Mouse (Mus musculus): ENCODE results near the gene Vstm2l. TPM values are rescaled to one million over a fixed set of nuclear protein-coding genes. Genes with fewer than 3 reads are reported as not detected.

Gene Vstm2l
- not detected for polyA plus RNA-seq (2017; shearing (Covaris generic))

DNA sequence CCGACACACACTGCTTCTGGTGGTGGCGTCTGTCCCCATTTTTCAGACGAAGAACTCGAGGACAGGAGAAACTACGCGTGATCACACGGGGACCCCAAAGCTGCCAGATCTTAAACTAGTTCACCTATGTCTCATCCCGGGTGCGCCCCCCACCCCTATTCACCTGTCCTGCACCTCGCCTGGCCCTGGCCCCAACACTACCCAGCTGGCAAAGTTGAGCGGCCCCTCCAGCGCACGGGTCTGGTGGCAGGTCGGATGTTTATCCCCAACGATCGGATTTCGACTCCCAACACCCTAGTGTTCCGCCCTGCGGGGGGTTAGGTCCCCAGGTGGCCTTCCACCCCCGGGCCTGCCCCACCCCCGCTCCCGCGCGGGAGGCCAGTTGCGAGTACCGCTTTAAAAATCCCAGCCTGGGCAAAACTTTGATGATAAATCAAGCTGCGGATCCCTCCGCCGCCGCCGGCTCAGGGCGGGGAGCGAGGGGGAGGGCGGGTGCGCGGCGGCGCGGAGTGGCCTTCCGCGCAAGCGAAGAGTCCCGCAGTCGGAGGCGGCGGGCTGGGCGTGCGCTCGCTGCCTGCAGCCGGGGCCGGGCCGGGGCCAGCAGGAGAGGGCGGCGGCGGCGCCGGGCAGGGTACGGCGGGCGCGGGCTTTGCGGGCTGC, at the start of gene Vstm2l:
Gene Vstm2l (plus strand): TSS at position 549 of the 660 bp plus-strand sequence.
- ATAC-seq = no peak

DNA sequence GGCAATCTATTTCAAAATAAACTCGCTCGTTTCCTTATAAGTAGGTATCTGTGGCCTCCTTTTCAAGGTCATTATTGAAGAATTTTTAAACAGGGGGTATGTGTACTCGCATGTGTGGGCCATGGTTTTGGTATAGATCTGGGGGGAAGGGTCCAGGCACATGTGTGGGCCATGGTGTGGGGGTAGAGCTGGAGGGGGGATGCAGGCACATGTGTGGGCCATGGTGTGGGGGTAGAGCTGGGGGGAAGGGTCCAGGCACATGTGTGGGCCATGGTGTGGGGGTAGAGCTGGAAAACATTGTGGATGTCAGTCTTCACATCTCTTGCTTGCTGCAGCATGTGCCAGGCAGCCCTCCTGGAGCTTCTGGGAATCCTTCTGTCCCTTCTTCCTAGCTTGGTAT, 47.3 kb upstream of the Vstm2l start:
- ATAC-seq = no peak

DNA sequence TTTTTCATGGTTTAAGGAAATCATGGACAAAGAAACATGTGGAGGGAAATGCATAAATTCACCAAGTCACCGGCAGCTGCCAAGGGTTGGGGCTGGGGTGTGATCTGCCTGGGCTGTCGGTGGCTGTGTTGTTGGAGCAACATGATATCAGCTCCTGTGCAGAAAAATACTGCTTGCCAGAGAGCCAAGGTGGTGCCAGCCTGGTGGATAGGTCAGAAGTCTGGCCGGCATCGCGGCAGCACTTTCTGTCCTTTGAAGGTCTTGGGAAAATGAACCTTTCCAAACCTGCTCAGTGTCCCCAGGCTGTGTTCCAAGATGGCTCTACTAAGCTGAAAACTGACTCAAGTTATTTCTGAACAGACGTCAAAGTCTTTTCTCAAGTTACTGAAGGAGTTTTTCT, 44.2 kb upstream of the Vstm2l start:
- ATAC-seq = no peak

DNA sequence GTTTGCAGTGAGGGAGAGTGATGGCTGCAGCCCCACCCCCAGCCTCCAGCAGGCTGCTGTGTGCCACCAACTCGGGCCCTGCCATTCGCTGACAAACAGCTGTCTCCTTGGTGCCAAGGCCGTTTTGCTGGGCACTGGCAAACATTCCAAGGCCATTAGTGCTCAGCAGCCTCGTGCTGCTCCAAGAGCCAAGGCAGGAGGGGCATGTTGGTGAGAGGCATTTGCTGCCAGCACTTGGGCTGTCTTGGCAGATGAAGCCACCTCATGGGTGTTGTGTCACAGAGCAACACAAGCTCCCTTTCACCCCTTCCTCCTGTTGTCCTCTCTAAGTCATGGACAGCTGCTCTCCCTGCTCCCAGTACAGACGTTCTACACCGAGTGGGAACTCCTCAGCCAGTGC, 41.2 kb upstream of the Vstm2l start:
- ATAC-seq = no peak

DNA sequence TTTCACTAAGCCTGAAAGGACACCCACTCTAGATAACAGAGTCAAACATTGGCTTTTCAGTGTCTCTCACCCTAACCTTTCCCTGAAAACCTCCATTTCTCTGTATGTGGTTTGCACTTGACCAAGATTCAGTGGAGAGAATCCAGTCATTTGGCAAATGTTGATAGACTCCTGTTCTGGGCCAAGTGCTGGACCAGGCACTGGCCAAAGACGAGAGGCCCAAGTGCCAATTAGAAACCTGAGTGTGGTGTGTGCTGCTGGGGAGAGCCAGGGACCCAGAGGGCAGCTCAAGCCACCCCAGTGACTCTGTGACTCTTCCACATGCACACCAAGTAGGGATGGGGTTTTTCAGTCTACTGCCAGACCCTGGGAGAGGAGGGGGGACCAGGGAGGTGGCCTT, 40.8 kb upstream of the Vstm2l start:
- ATAC-seq = no peak

DNA sequence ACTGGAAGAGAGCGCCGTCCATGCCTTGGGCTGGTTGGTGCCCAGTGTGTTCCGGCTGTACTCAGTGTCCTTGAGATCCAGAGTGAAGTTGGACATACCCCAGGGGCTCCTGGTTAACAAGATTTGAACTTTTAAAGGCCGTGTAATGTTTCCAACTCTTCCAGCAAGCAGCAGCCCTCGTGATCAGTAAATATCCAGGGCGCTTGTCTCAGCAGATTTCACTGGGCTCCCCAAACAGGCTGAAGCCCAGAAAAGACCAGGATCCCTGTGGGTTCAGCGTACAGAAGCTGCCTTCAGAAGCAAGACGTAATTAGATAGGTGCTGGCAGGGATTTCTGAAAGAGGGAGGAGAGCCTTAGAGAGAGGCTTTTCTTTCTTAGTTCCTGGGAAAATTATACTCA, 39.3 kb upstream of the Vstm2l start:
- no peak for ATAC-seq

DNA sequence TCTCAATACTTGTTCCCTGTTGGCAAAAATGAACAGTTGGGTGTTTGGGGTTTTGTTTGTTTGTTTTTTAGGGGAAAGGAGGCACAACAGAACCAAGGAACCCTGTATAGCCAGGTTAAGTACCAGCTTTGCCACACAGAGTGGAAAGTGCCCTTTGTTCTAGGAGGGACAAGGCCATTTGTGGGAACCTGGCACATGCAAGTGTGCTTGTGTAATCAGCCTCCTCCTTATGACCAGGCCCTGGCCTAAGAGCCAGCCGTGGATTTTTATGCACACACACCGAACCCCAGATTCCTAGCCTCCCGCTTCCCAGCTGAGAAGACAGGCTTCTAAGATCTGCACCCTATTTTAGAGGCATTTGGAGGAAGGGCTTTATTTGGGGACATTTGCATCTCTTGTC, 37.1 kb upstream of the Vstm2l start:
- ATAC-seq = no peak

DNA sequence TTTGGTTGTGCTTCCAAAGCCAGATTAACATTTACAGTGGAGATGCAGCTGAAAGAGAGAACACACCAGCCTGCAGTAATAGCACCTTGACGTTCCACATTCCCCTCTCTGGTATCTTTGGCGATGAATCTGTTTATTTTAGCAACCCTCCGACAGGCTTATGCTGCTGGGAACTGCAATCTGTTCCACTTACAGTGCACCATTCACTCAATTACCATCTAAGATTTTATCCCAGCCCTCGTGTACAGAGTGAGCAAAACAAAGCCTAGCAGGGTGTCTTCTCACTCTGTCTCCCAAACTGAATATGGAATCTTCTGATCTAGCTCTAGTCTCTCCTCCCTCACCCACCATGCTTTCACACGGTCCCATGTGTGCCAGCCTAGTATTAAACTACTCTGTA, 36.5 kb upstream of the Vstm2l start:
- ATAC-seq = no peak

DNA sequence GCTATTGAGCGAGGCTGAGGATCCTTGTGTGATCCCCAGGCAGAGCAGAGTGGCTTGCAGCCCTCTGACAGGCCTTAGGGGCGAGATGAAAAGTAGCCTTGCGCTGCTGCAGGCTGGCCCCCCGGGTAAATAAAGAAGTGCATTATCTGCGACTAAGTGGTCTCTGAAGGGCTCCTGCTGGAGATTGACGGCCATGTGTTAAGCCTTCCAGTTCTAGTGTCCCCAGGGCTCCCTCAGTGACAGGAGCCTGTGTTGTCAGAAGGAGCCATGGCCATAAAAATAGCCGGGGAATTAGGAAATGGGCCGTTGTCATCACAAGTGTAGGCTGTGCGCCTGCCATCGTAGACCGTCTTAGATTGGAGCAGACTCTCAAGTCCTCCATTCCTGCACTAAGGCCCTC, 32.5 kb upstream of the Vstm2l start:
- no peak for ATAC-seq

DNA sequence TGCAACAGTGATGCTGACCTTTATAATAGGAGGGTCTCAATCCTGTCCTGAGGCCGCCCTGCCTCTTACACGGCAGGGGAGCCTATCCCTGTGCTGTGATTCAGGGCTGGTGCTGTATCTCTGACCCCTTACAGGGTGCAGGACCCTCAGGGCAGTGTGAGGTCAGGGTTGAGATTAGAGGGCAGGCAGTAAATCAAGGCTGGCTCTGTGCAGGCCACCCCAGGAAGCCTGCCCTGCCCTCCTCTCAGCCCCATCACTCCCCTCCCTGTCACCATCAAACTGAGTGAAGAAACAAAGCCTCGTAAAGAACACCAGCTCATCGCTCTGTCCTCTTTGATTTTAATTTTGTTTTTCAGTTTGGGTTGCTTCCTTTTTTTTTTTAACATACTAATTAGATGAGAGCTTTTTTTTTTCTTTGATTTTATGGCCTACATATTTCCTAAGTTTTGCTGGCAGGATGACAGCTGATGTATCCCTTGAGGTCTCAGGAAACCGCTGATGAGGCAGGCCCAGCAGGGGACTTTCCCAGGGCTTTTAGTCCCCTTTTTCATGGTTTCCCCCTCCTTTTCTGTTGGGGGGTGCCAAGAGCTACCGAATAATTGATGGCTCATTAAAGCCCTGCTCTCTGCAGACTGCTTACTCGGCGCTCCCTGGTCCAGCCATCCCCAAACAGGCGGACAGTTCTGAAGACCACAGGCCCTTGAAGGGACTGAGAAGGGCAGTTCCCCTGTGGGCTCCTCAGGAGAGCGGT, 27.0 kb upstream of the Vstm2l start:
- ATAC-seq = peak; percentile 48

DNA sequence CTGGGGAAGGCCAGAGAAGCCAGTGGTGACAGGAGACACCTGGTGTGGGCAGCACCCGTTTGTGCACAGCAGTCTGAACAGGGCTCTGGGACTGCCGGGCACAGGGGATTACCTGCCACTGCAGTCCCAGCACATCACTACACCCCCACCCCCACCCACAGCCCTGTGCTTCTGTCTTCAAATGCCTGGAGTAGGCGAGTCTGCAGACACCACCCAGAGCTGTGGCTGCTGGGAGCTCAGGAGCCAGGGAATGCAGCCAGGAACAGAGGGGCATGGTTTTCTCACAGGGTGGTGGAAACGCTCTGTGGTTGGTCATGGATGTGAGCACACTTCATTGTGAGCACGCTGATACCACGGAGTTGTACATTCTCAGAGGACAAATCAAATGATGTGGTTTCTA, 23.3 kb upstream of the Vstm2l start:
- ATAC-seq = no peak

DNA sequence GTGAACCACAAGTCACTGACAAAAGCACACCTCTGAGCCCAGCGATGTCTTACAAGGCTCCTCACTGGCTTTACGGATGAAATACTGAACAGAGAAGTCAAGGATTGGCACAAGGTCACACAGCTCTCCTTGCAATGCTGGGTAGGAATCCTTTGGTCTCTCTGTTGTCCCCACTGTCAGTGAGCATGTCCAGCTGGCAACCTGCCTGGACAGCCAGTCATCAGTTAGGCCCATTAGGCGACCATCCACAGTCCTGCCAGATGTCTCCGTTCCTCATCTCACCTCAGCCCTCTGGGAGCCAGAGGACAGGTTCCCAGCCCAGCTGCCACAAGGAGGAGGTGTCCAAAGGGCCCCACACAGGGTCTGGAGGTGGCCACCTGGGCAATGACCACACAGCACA, 17.3 kb upstream of the Vstm2l start:
- no peak for ATAC-seq

DNA sequence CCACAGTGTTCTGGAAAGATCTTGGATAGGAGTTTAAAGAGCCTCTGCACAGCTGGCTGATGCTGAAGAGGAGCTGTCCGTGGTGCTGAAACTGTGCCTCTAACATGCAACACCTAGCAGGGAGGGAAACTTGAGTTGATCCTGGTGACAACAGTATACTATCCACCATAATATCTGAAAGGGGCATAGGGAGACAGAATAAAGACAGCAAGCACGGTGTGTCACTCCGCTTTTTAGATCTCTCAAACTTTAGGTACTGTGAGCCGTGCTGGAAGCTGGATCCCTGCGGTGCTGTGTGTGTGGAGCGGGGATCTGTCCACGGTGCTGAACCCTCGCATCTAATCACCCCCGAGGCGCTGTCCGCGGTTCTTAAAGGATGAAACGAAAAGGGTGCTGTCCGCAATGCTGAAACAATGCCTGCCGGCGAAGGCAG, 1.2 kb upstream of the Vstm2l start:
- no peak for ATAC-seq

DNA sequence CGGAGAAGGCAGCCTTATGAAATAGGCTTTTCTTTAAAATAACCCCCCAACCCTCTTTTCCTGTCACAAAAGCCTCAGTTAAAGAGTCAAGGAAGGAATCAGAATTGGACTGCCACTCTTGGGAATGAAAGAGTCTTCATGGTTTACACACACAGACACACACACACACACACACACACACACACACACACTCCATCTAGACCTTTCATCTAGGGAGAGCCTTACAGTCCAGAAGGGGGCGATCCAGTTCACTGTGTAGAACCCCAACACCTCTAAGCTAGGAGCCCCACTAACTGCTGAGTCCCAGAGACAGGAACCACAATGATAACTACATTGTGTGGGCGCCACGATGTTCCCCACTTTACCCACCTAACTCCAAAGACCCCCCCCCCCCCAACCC, 748 bp upstream of the Vstm2l start:
- no peak for ATAC-seq

DNA sequence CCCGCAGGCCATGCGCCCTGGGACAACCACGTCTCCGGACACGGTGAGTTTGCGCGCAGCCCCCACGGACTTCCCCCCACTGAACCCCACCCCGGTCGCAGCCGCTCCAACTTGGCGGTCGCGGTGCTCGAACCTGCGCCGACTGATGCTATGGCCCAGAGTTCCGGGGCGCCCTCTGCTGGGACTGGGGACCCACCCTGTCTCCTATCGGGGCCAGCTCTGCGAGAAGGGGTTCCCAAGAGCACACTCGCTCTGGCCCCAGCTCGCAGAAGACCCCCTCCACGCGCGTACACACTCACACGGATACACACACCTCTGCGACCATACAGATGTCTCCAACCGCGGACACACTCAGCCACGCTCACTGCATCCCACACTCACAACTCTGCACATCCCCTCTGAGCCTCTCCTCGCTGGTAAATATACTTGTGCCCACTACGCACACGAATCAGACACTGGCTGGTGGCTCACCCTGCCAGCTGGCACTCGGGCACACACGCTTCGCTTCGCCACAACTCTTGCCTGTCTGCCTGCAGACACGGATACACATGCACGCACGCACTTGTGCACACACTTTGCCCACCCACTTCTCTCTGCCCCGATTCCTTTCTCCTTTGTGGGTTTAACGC, 550 bp downstream of the Vstm2l start:
- ATAC-seq = no peak

DNA sequence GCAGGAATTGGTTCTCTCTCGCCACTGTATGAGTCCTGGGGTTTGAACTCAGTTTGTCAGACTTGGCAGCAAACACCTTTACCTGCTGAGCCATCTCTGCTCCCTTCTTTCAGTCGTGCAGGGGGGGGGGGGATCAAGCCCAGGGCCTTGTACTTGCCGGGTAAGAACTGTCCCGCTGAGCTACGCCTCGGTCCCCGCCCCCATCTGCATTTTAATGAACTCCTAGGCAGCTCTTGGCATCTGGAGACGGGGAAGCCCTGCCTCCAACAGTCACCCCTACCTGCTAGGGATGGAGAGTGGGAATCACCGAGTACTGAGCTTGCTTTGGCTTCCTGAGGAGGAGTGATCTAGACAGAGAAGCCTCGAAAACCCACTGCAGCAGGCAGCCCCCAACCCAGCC, 4.1 kb downstream of the Vstm2l start:
- no peak for ATAC-seq

DNA sequence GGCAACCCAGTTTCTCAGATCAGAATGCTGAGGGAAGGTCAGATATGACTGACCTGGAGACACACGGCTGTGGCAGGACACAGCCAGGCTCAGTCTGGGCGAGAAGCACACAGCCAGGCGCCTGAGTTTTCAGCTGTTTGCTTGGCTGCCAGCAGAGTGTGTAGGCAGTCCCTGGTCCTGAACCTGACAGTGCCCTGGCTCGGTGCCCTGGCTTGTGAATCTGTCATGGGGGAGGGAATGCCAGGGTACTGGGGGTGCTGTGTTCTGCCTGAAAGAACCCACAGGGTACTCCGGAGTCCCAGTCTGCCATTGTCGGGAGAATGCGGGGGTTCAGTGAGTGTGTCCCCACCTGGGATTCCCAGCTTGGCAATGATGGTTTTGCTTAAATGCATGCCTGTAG, 7.1 kb downstream of the Vstm2l start:
- ATAC-seq = no peak

DNA sequence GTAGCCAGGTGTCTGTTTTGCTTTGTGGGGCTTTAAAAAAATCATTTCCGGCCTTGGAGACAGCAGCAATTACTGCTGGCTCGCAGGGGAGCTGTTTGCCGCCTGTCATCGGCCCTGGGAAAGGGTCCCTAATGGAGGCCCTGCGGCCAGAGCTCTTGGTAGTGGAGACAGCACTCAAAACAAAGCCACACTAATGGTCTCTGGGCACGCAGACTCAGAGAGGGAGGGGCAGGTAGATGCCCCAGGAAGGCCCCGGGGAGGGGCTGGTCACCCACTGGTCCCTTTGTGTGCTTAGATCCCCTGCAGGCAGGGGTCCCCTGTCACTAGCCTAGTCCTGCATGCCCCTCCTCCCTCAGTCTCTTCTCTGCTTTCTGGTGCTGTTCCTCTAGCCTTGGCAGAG, 9.0 kb downstream of the Vstm2l start:
- ATAC-seq = no peak

DNA sequence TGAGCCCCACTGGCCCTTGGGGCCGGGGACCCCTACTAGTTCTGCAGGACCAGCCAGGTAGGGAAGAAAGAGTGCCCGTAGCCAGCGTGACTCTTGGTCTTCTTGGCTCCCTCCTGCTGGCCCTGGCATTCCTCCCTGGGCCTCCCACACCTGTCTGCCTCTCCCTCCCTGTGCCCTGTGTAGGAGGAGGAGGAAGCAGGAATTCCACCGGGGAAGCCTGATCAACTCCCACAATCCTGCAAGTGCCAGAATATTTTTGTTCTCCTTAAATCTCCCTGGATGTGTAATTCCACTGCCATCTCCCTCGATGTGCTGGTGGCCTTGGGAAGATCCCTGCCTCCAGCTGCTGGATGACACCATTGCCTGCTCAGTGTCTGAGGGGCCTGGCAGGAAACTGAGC, 10.1 kb downstream of the Vstm2l start:
- no peak for ATAC-seq

DNA sequence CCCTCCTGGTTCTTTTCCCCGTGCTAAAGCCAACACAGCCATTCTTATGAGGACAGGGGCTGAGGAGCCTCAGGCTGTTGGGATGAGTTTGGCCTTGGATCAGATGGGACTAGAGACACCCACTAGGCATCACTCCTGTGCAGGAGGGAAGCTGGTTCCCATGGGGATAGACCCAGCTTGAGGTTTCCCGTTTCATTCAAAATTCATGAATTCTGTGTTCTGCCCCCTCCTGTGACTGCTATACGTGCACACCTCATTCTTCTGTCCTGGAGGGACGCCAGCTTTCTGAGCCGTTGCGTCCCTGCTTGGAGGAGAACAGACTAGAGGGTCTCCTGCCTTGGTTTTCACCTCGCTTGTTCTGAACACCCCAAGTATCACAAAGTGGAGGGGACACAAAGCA, 12.0 kb downstream of the Vstm2l start:
- no peak for ATAC-seq

DNA sequence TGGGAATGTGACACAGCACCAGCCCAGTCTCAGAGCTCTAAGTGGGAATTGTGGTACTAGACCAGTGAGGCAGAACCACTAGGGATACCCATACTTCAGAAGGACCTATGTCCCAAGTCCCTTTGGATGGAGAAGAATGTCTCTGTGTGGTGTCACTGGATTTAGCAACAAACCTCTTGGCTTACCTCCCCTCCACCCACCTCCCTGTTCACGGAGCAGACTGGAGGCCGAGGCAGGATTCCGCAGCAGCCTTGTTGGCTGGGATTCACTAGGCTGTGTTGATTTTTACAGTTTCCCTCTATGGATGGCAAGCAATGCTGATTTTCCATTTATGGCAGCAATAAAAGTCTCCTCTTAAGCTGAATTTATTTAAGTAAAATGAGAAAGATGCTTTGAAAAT, 12.5 kb downstream of the Vstm2l start:
- ATAC-seq = no peak

DNA sequence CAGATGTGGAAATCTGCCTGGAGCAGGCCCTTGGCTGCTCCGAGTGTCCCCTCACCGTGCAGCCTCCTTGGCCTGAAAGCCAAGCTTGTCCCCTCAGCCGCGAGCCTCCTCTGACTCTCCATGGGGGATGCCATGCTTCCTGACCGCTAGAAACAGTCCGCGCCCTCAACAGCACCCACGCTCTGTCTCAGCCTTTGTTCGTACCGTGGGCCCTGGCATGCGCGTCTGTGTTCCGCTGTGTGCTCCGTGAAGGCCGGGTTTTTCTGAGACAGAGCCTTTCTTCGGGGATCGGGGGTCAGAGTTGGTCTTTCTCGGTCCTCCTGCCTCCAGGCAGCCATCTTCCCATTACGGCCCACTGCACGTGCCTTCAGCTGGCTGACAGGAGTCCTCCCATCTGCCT, 12.9 kb downstream of the Vstm2l start:
- no peak for ATAC-seq

DNA sequence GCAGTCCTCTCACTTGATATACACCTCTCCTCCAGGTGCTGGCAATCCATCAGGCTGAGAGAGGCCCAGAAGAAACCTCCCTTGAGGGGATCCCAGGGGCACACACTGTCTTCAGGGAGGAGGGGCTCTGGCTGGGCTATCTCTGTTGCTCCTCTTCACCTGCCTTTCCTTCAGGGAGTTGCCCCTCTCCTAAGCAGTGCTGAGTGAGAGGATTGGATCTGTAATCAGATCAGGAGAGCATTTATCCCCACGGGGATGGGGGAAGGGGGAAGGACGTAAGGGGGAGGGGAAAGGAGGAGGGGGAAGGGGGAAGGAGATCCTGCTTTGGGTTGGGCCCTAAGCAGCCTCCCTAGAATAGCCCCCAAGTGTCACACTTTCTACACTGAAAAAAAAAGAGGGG, 13.4 kb downstream of the Vstm2l start:
- ATAC-seq = no peak

DNA sequence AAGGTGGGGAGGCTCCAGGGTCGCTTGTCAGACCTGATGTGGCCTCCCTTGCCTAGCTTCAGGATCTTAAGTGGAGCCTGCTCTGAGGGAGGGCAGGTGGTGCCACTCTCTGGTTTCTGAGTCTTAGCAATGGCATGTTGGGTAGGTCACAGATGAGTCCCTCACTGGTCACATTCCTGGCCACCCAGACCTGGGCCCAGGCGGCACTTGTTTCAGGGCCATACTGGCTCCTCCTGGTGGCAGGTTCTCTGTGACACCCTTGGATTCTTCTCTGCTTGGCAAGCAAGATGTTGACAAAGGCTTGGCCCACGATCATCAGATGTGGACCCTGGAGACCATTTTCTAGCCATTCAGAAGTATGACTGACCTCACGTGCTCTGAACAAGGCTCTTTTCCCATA, 18.2 kb downstream of the Vstm2l start:
- no peak for ATAC-seq

Data from inflammation-experienced regulatory T-cells, adult 6 months (primary cell).